Mouse (Mus musculus): ENCODE data around the gene Tmem135.

DNA sequence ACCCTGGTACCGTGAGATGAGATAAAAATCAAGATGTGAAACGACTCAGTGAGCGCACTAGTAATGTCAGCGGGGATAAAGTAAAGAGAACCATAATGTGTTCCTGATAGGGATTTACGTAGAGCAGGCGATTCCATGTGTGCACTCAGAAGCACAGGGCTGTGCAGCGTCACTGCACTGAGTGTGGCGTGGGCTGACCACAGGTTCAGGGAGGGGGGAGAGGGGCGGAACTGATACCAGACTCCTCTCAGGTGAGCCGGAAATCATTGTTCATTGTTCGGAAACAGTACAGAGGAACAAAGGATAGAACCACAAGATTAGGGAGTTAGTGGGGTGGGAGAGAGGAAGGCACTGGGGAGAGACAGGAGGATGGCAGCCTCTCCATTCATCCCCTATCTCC is 95.8 kb downstream of the Tmem135 start:
- TF ChIP-seq POLR2A (IDR thresholded peaks at IDR 0.05; ENCODE audit: low read depth, low read length) (no peak), JUND (conservative IDR thresholded peaks at IDR 0.05; ENCODE audit: low read depth, low read length) (no peak), NELFE (IDR thresholded peaks at IDR 0.05; ENCODE audit: low read depth, low read length) (no peak), ETS1 (conservative IDR thresholded peaks at IDR 0.05; ENCODE audit: low read depth, low read length) (no peak), MAZ (IDR thresholded peaks at IDR 0.05; ENCODE audit: low read depth, low read length) (no peak), CTCF (conservative IDR thresholded peaks at IDR 0.05 in 1 of 2, IDR thresholded peaks at IDR 0.05 in 1 of 2; ENCODE audit: low read depth in 2 of 2, low read length in 2 of 2) (no peak), ZNF384 (IDR thresholded peaks at IDR 0.05; ENCODE audit: low read depth, low read length) (no peak)

Measured in CH12.LX (cell line).